Mouse (Mus musculus) kidney, postnatal 0 days (tissue): ENCODE results near the gene Myo18b. TPM values are rescaled to one million over a fixed set of nuclear protein-coding genes. Genes with fewer than 3 reads are reported as not detected.

Experiments
- ATAC-seq: fragments of 200-750 bp; cut with Nextera tagmentation; replicated peaks from 2 replicates; pipeline ENCODE4 v1.8.0; 2017; ENCODE audit warnings: low read depth, moderate number of reproducible peaks, moderate TSS enrichment, moderate library complexity; ENCODE audit not compliant: low FRiP score
- DNase-seq: peaks from one replicate; pipeline ENCODE4 v3.0.0-alpha.2; 2016; ENCODE audit warnings: low spot score
- H3K27ac ChIP-seq: fragments of 300-500 bp; sonication (generic); 2 replicates; pipeline ENCODE4 v1.5.1; 2014; ENCODE audit warnings: mild to moderate bottlenecking
- H3K27me3 ChIP-seq: fragments of 300-500 bp; sonication (generic); 2 replicates; pipeline ENCODE4 v1.6.1; 2014; ENCODE audit warnings: low read length, mixed read lengths; ENCODE audit not compliant: insufficient read depth
- H3K36me3 ChIP-seq: fragments of 300-500 bp; sonication (generic); 2 replicates; pipeline ENCODE4 v1.6.1; 2014; ENCODE audit warnings: low read length, mixed read lengths; ENCODE audit not compliant: insufficient read depth
- H3K4me1 ChIP-seq: fragments of 300-500 bp; sonication (generic); replicated peaks from 2 replicates; pipeline ENCODE4 v1.6.1; 2014; ENCODE audit warnings: antibody characterized with exemption, low read length, mixed read lengths; ENCODE audit not compliant: insufficient read depth
- H3K4me2 ChIP-seq: fragments of 300-500 bp; sonication (generic); 2 replicates; pipeline ENCODE4 v1.6.1; 2014; ENCODE audit warnings: mild to moderate bottlenecking, low read length, moderate library complexity, mixed read lengths
- H3K4me3 ChIP-seq: fragments of 300-500 bp; sonication (generic); replicated peaks from 2 replicates; pipeline ENCODE4 v1.5.1; 2014; ENCODE audit warnings: low read depth, low read length
- H3K9ac ChIP-seq: fragments of 300-500 bp; sonication (generic); 2 replicates; pipeline ENCODE4 v1.6.1; 2014; ENCODE audit warnings: low read depth, low read length
- H3K9me3 ChIP-seq: fragments of 300-500 bp; sonication (generic); replicated peaks from 2 replicates; pipeline ENCODE4 v1.6.1; 2016; ENCODE audit warnings: low read length, inconsistent platforms, mixed read lengths
- CTCF ChIP-seq: IDR thresholded peaks from 2 replicates; pipeline ENCODE4 v1.5.1; 2016; ENCODE audit warnings: antibody characterized with exemption, low read depth, mild to moderate bottlenecking, moderate library complexity
- WGBS: fragments of 180-500 bp; shearing (Covaris S2); extraction: QIAGEN DNeasy Blood & Tissue Kit; methylation state at CpG from one replicate; pipeline ENCODE4 v1.1.7; 2014; 5-methylcytosine and 5-hydroxymethylcytosine counted together
- polyA plus RNA-seq: library from polyadenylated mRNA; unstranded; fragments of >200 nt; fragmentation: Nextera tagmentation; extraction: Ambion mirVana; gene quantifications from 2 replicates; pipeline ENCODE4 v1.2.1, GENCODE M21; 2015

Myo18b gene
- polyA plus RNA-seq, 1 experiment from 2014 or later, result 0.13 TPM

- H3K4me1 ChIP-seq, result no peaks in the 10 kb centered on the region; the same call in 1 of the 2 replicates
- 75% methylated on average over 11 of the region's 11 CpGs for WGBS
- H3K9me3 ChIP-seq, result no peaks in the 10 kb centered on the region
- H3K27ac ChIP-seq, result no peak overlapping the region
- no peaks in the 10 kb centered on the region for H3K27me3 ChIP-seq
- H3K4me3 ChIP-seq, result no peak overlapping the region
- H3K36me3 ChIP-seq, result no peaks in the 10 kb centered on the region
- TF ChIP-seq CTCF, result no peak
- no peak overlapping the region for H3K9ac ChIP-seq
- H3K4me2 ChIP-seq, result no peak overlapping the region
- DNase-seq, result no peak
- no peak for ATAC-seq
Observed at GRCm38 (mm10) chr5:112846146-112846545, 50.0 kb downstream of the Myo18b start.

- Histone ChIP-seq H3K4me3 (no peak overlapping the region), H3K9me3 (no peaks in the 10 kb centered on the region), H3K4me1 (no peaks in the 10 kb centered on the region; the same call in 1 of the 2 replicates), H3K36me3 (no peaks in the 10 kb centered on the region), H3K4me2 (no peak overlapping the region), H3K27me3 (no peaks in the 10 kb centered on the region), H3K27ac (no peak overlapping the region), H3K9ac (no peak overlapping the region)
- ATAC-seq (no peak), DNase-seq (no peak)
- 88% methylated on average over 3 of the region's 3 CpGs for WGBS
- no peak for TF ChIP-seq CTCF
Observed at GRCm38 (mm10) chr5:112844460-112844859, 51.7 kb downstream of the Myo18b start.

- no peak for ATAC-seq
- no peak for DNase-seq
- Histone ChIP-seq H3K4me3 (no peak overlapping the region), H3K36me3 (no peaks in the 10 kb centered on the region), H3K9ac (no peak overlapping the region), H3K4me2 (no peak overlapping the region), H3K9me3 (no peaks in the 10 kb centered on the region), H3K4me1 (no peaks in the 10 kb centered on the region; the same call in 1 of the 2 replicates), H3K27ac (no peak overlapping the region), H3K27me3 (no peaks in the 10 kb centered on the region)
- WGBS, result 37% methylated on average over 6 of the region's 6 CpGs
- no peak for TF ChIP-seq CTCF
Observed at GRCm38 (mm10) chr5:112843676-112844257, 52.4 kb downstream of the Myo18b start.

- Histone ChIP-seq H3K4me3 (no peak overlapping the region), H3K27ac (no peak overlapping the region), H3K27me3 (no peaks in the 10 kb centered on the region), H3K4me2 (no peak overlapping the region), H3K9ac (no peak overlapping the region), H3K9me3 (no peaks in the 10 kb centered on the region), H3K4me1 (no peaks in the 10 kb centered on the region), H3K36me3 (no peaks in the 10 kb centered on the region)
- ATAC-seq, result no peak
- WGBS, result 82% methylated on average over 5 of the region's 5 CpGs
- DNase-seq, result no peak
- TF ChIP-seq CTCF, result no peak
Observed at GRCm38 (mm10) chr5:112842696-112843095, 53.5 kb downstream of the Myo18b start.

GRCm38 (mm10) chr5:112841850-112842249 lies 54.3 kb downstream of the Myo18b start:
- no peak overlapping the region for H3K9ac ChIP-seq
- no peak overlapping the region for H3K4me2 ChIP-seq
- no peaks in the 10 kb centered on the region for H3K4me1 ChIP-seq
- no peak overlapping the region for H3K27ac ChIP-seq
- no peaks in the 10 kb centered on the region for H3K27me3 ChIP-seq
- DNase-seq, result no peak
- no peaks in the 10 kb centered on the region for H3K36me3 ChIP-seq
- H3K9me3 ChIP-seq, result no peaks in the 10 kb centered on the region
- WGBS, result 71% methylated on average over 6 of the region's 6 CpGs
- no peak for TF ChIP-seq CTCF
- H3K4me3 ChIP-seq, result no peak overlapping the region
- no peak for ATAC-seq

- H3K36me3 ChIP-seq, result no peaks in the 10 kb centered on the region
- DNase-seq, result no peak
- no peak for TF ChIP-seq CTCF
Observed at GRCm38 (mm10) chr5:112834896-112835295, 61.3 kb downstream of the Myo18b start.

GRCm38 (mm10) chr5:112833866-112834265 lies 62.3 kb downstream of the Myo18b start:
- no peak overlapping the region for H3K4me3 ChIP-seq
- ATAC-seq (no peak), DNase-seq (no peak)
- H3K4me1 ChIP-seq, result no peaks in the 10 kb centered on the region
- 63% methylated on average over 11 of the region's 11 CpGs for WGBS
- H3K27ac ChIP-seq, result no peak overlapping the region
- H3K36me3 ChIP-seq, result no peaks in the 10 kb centered on the region
- no peak overlapping the region for H3K9ac ChIP-seq
- TF ChIP-seq CTCF, result no peak
- H3K27me3 ChIP-seq, result no peaks in the 10 kb centered on the region
- H3K4me2 ChIP-seq, result no peak overlapping the region
- H3K9me3 ChIP-seq, result no peaks in the 10 kb centered on the region

More at GRCm38 (mm10) chr5:112834896-112835295, 61.3 kb downstream of the Myo18b start:
- Histone ChIP-seq H3K4me2 (no peak overlapping the region), H3K4me1 (no peaks in the 10 kb centered on the region), H3K9me3 (no peaks in the 10 kb centered on the region), H3K27ac (no peak overlapping the region), H3K27me3 (no peaks in the 10 kb centered on the region), H3K9ac (no peak overlapping the region), H3K4me3 (no peak overlapping the region)
- ATAC-seq, result no peak
